ENCODE assay signal across 24 mouse cellular contexts in genomic region chr9:13474951-13475350, GRCm38 (mm10). TPM values are rescaled to one million over a fixed set of nuclear protein-coding genes. Genes with fewer than 3 reads are reported as not detected.
A peak's percentile ranks its signal among the peaks of the same experiment; 100 is the strongest.
DNase-seq lines count a peak whose midpoint lies in the region; ATAC-seq lines count a peak whose summit lies in the region.
"Had no signal": no experiment of that assay in that cellular context is flagged by ENCODE, and none has a peak within 500 bp of the region (broad histone marks: within the 10 kb centered on the region; RNA-seq: fewer than 3 reads in every experiment).

No protein-coding gene starts in this region.

- peak; percentile 81; the same call in 1 of the 2 replicates for ATAC-seq in cerebellum, adult (ENCODE audit: insufficient number of reproducible peaks, low FRiP score, low TSS enrichment)
- ATAC-seq: CD4-positive, CD25-positive, alpha-beta regulatory T cell, adult 4 months; forebrain, embryonic 16.5 days; hindbrain, embryonic 16.5 days; inflammation-experienced regulatory T-cells, adult 6 months had no signal

- intact Hi-C loops in left cerebral cortex, postnatal 4 days (cut with DNase I) = no loop called here

- DNase-seq in cerebellum, postnatal 4 days (ENCODE audit: low spot score in 2 of 2) = no peak
- peak; percentile 50 for DNase-seq in cerebellum, adult 11-12 months
- DNase-seq in cerebellum, adult 9-10 months = peak; percentile 60
- DNase-seq in ovary, postnatal 10 days (ENCODE audit: low spot score) = no peak
- no peak for DNase-seq in frontal cortex, postnatal 36 days (ENCODE audit: low spot score in 2 of 2)
- no peak for DNase-seq in left cerebral cortex, postnatal 4 days
- DNase-seq: adrenal gland, postnatal 10 days; B cell, adult 2 months; embryo, embryonic 11 days; gastrocnemius, postnatal 14 days; heart, postnatal 10 days; heart, postnatal 4 days; kidney, adult 11 months; kidney, adult 9 months had no signal

RNA-seq across cellular contexts. Expression of gene Gm17571, which starts 28.4 kb away (rescaled TPM):
- not detected for total RNA-seq in left cerebral cortex, postnatal 4 days (2021)
- total RNA-seq: adrenal gland, postnatal 10 days; adrenal gland, postnatal 4 days; common myeloid progenitor, adult 5-6 weeks; G1E; gastrocnemius, adult 18-20 months; gastrocnemius, postnatal 14 days; granulocyte monocyte progenitor cell, adult 5-6 weeks; heart, postnatal 10 days; heart, postnatal 4 days had no signal

Comparison
In these comparisons a context has a peak if more than half of its experiments do, and no peak if none do; other contexts are left out.
1. DNase-seq: peak in cerebellum, adult 11-12 months (single experiment) and cerebellum, adult 9-10 months (single experiment); none in cerebellum, postnatal 4 days (0 of 2), ovary, postnatal 10 days (single experiment), frontal cortex, postnatal 36 days (0 of 2) and left cerebral cortex, postnatal 4 days (single experiment).